Mouse (Mus musculus): ENCODE measurements around the gene Nans.

Gene Nans

GRCm38 (mm10) chr4:46489028-46489925 lies at the start of gene Nans:
Gene Nans (plus strand): TSS chr4:46489248.
- peak; percentile 90 for DNase-seq

- DNase-seq, result no peak
These were observed 46.5 kb upstream of the Nans start for GRCm38 (mm10) chr4:46442501-46442900.

GRCm38 (mm10) chr4:46445237-46445945 lies 43.7 kb upstream of the Nans start:
- DNase-seq, result peak; percentile 76

- no peak for DNase-seq
These were observed 41.6 kb upstream of the Nans start for GRCm38 (mm10) chr4:46447461-46447860.

- peak; percentile 60 for DNase-seq
These were observed 40.2 kb upstream of the Nans start for GRCm38 (mm10) chr4:46448886-46449285.

- no peak for DNase-seq
These were observed 39.0 kb upstream of the Nans start for GRCm38 (mm10) chr4:46450020-46450518.

- DNase-seq, result peak; percentile 92
These were observed 38.4 kb upstream of the Nans start, which contains the start of gene Anp32b for GRCm38 (mm10) chr4:46450519-46451131. Gene Anp32b (plus strand): TSS chr4:46450902.

- DNase-seq, result peak; percentile 77
These were observed 37.7 kb upstream of the Nans start for GRCm38 (mm10) chr4:46451240-46451757.

GRCm38 (mm10) chr4:46451758-46452480 lies 37.1 kb upstream of the Nans start:
- peak; percentile 69 for DNase-seq

GRCm38 (mm10) chr4:46452481-46452850 lies 36.6 kb upstream of the Nans start:
- peak; percentile 46 for DNase-seq

- no peak for DNase-seq
These were observed 36.0 kb upstream of the Nans start for GRCm38 (mm10) chr4:46452855-46453719.

GRCm38 (mm10) chr4:46454097-46454864 lies 34.8 kb upstream of the Nans start:
- DNase-seq, result no peak

- DNase-seq, result no peak
These were observed 32.3 kb upstream of the Nans start for GRCm38 (mm10) chr4:46456762-46457161.

GRCm38 (mm10) chr4:46457186-46457585 lies 31.9 kb upstream of the Nans start:
- no peak for DNase-seq

- DNase-seq, result no peak
These were observed 30.6 kb upstream of the Nans start for GRCm38 (mm10) chr4:46458411-46458810.

GRCm38 (mm10) chr4:46463130-46463830 lies 25.8 kb upstream of the Nans start:
- no peak for DNase-seq

GRCm38 (mm10) chr4:46465740-46466139 lies 23.3 kb upstream of the Nans start:
- no peak for DNase-seq

GRCm38 (mm10) chr4:46475101-46475500 lies 13.9 kb upstream of the Nans start:
- DNase-seq, result no peak

GRCm38 (mm10) chr4:46479081-46479480 lies 10.0 kb upstream of the Nans start:
- no peak for DNase-seq

Data from cerebellum, adult 8-10 months (tissue).